Mouse (Mus musculus) C2C12 (cell line): ENCODE results near the gene Ttll8.

Source experiments
- CEBPB ChIP-seq: IDR thresholded peaks from one replicate; pipeline ENCODE4 v1.6.1; 2011; ENCODE audit warnings: low read depth, mild to moderate bottlenecking, control low read depth, moderate library complexity
- CTCF ChIP-seq: IDR thresholded peaks from one replicate; pipeline ENCODE4 v1.5.1; 2011; ENCODE audit not compliant: control insufficient read depth, insufficient read depth, insufficient read length
- FOSL1 ChIP-seq: IDR thresholded peaks from one replicate; pipeline ENCODE4 v1.8.0; 2011; ENCODE audit warnings: mild to moderate bottlenecking, low read length; ENCODE audit not compliant: poor library complexity, insufficient read depth, severe bottlenecking
- MAX ChIP-seq: IDR thresholded peaks from one replicate; pipeline ENCODE4 v1.6.1; 2011; ENCODE audit warnings: mild to moderate bottlenecking, control low read depth
- MYOD1 ChIP-seq: IDR thresholded peaks from one replicate; pipeline ENCODE4 v1.6.1; 2011; ENCODE audit warnings: low read depth; ENCODE audit not compliant: control insufficient read depth, insufficient read length
- USF1 ChIP-seq: IDR thresholded peaks from one replicate; pipeline ENCODE4 v1.6.1; 2011; ENCODE audit warnings: low read depth, mild to moderate bottlenecking, control low read depth, moderate library complexity

GRCm38 (mm10) chr15:88848661-88849060 is 105.6 kb downstream of the Ttll8 start:
- TF ChIP-seq FOSL1 (no peak), CTCF (no peak), MYOD1 (no peak), USF1 (no peak), MAX (no peak), CEBPB (no peak)
